Mouse (Mus musculus): ENCODE measurements around the gene Itprip. TPM values are rescaled to one million over a fixed set of nuclear protein-coding genes. Genes with fewer than 3 reads are reported as not detected.

Gene Itprip
- total and polyA plus RNA-seq, 2 experiments from 2014 or later: 3.1 to 6.6 TPM

DNA sequence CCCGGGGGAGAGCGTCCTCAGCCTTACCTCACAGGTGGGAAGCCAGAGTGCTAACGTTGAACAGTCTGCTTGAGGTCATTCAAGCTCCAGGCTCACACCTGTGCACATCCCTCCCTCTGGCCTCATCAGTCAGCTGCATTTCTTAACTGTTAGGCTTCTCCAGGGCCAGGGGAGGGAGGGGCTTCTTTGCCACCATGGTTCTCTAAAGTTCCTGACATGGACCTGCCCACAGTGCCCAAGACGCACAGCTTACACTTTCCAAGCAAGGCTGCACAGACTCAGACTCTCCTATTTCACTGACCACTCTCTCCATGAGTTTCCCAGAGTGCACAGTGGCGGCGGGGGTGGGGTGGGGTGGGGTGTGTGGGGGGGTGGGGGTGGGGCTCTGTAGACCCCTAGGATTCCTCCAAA lies 10.1 kb downstream of the Itprip start:
- TF ChIP-seq CTCF (IDR thresholded peaks at IDR 0.05; ENCODE audit: low read depth): no peak
- ATAC-seq: peak; percentile 54
- Histone ChIP-seq H3K4me1 (ENCODE audit: insufficient read depth, low read length) (no peaks in the 10 kb centered on the region), H3K36me3 (ENCODE audit: insufficient read depth, low read length) (no peaks in the 10 kb centered on the region), H3K9ac (replicated peaks; ENCODE audit: low read length) (no peak overlapping the region), H3K4me3 (ENCODE audit: low read length) (no peak overlapping the region), H3K27me3 (ENCODE audit: insufficient read depth, low read length) (no peaks in the 10 kb centered on the region), H3K4me2 (ENCODE audit: low read depth, low read length) (peak overlapping the region; percentile 44), H3K27ac (no peak overlapping the region), H3K9me3 (ENCODE audit: low read length) (no peaks in the 10 kb centered on the region)
- 24% methylated on average over 6 of the region's 6 CpGs for WGBS
- DNase-seq (ENCODE audit: low spot score): no peak

DNA sequence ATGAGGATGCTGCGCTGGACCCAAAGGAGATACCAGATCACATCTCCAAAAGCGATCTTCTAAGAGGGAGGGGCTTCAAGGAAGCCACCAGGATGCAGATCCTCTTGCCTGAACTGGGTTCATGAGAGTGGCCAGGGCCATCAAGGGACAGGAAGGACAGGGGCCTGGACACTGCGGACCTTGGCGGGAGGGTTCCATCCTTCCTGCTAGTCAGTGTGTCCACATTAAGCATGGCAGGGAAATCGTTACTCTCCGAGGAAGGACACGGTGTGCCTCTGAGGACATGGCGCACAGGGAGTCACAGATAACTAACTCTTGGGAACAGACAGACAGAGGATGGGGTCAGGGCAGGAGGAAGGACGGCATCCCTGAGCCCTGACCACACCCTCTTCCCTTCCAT lies 11.5 kb downstream of the Itprip start:
- H3K27ac ChIP-seq: no peak overlapping the region
- no peaks in the 10 kb centered on the region for H3K27me3 ChIP-seq (ENCODE audit: insufficient read depth, low read length)
- DNase-seq (ENCODE audit: low spot score) (no peak), ATAC-seq (no peak)
- H3K36me3 ChIP-seq (ENCODE audit: insufficient read depth, low read length): no peaks in the 10 kb centered on the region
- H3K4me3 ChIP-seq (ENCODE audit: low read length): no peak overlapping the region
- no peak for TF ChIP-seq CTCF (IDR thresholded peaks at IDR 0.05; ENCODE audit: low read depth)
- peaks cover 7% of the 10 kb centered on the region; the same call in 1 of the 2 replicates for H3K4me1 ChIP-seq (ENCODE audit: insufficient read depth, low read length)
- no peak overlapping the region for H3K4me2 ChIP-seq (ENCODE audit: low read depth, low read length)
- no peaks in the 10 kb centered on the region for H3K9me3 ChIP-seq (ENCODE audit: low read length)
- no peak overlapping the region for H3K9ac ChIP-seq (replicated peaks; ENCODE audit: low read length)
- 92% methylated on average over 9 of the region's 9 CpGs for WGBS

DNA sequence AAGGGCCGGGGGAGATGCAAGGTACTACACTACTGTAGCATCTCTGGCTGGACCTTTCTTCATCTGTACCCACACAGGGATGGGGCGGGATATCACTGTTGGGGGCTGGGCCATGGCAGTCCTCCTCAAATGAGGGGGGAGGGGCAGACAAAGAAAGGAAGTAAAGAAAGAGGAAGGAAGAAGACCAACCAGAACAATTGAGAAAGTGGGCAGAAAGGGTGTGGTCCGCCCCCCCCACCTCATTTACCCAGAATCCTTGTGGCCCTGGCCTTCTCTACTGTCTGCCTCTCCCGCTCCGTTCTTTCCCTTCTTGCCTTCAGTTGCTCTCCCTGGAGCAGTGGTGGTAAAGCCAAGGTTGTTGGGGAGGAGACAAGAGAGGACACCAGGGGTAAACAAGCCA lies 13.5 kb downstream of the Itprip start:
- Histone ChIP-seq H3K27ac (no peak overlapping the region), H3K4me2 (ENCODE audit: low read depth, low read length) (no peak overlapping the region), H3K9me3 (ENCODE audit: low read length) (no peaks in the 10 kb centered on the region), H3K36me3 (ENCODE audit: insufficient read depth, low read length) (no peaks in the 10 kb centered on the region), H3K4me3 (ENCODE audit: low read length) (no peak overlapping the region), H3K9ac (replicated peaks; ENCODE audit: low read length) (no peak overlapping the region), H3K27me3 (ENCODE audit: insufficient read depth, low read length) (no peaks in the 10 kb centered on the region), H3K4me1 (ENCODE audit: insufficient read depth, low read length) (peaks cover 7% of the 10 kb centered on the region; the same call in 1 of the 2 replicates)
- no peak for ATAC-seq
- DNase-seq (ENCODE audit: low spot score): no peak
- TF ChIP-seq CTCF (IDR thresholded peaks at IDR 0.05; ENCODE audit: low read depth): no peak
- 91% methylated on average over 5 of the region's 5 CpGs for WGBS

DNA sequence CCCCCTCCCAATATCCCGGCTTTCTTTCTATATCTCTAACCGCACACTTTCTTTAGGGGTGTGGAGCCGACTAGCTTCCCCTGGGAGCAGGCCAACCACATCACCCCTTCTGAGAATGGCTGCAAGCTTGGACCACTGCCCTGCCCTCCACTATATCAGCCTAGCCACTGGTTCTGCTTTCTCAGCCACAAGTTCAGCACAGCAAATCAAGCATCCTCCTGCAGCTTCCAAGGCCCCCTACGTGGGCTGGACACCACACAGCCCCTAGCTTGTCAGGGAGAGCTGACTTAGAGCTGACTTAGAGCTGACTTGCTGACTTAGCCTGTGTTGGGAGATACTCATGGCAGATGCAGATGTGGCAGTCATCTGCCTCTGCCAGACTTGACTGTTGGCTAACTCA lies 14.0 kb downstream of the Itprip start:
- no peak overlapping the region for H3K4me2 ChIP-seq (ENCODE audit: low read depth, low read length)
- no peaks in the 10 kb centered on the region for H3K9me3 ChIP-seq (ENCODE audit: low read length)
- no peaks in the 10 kb centered on the region for H3K36me3 ChIP-seq (ENCODE audit: insufficient read depth, low read length)
- 83% methylated on average over 4 of the region's 4 CpGs for WGBS
- H3K4me3 ChIP-seq (ENCODE audit: low read length): no peak overlapping the region
- H3K9ac ChIP-seq (replicated peaks; ENCODE audit: low read length): no peak overlapping the region
- no peak for TF ChIP-seq CTCF (IDR thresholded peaks at IDR 0.05; ENCODE audit: low read depth)
- H3K27ac ChIP-seq: no peak overlapping the region; the same call in 1 of the 2 replicates
- peaks cover 7% of the 10 kb centered on the region; the same call in 1 of the 2 replicates for H3K4me1 ChIP-seq (ENCODE audit: insufficient read depth, low read length)
- no peaks in the 10 kb centered on the region for H3K27me3 ChIP-seq (ENCODE audit: insufficient read depth, low read length)
- ATAC-seq: no peak
- no peak for DNase-seq (ENCODE audit: low spot score)

DNA sequence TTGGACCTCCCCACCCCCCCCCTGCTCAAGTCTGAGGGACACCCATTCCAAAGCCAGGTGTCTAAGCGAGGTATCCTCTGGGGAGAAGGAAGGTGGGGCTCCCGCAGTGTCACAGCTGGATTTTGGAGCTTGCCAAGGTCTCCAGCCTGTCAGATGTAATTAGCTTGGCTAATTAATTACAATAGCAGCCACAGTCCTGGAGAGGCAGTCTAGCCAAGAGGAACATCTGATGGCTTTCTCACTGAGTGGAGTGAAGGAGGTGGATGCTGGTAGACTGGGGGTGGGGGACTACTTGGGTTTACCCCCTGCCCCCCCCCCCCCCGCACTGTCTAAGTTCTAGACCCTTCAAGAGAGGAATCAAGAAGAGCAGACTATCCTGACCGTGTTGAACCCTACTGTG lies 15.4 kb downstream of the Itprip start:
- Histone ChIP-seq H3K36me3 (ENCODE audit: insufficient read depth, low read length) (no peaks in the 10 kb centered on the region), H3K4me3 (ENCODE audit: low read length) (no peak overlapping the region), H3K27ac (no peak overlapping the region), H3K27me3 (ENCODE audit: insufficient read depth, low read length) (no peaks in the 10 kb centered on the region), H3K4me2 (ENCODE audit: low read depth, low read length) (no peak overlapping the region), H3K9me3 (ENCODE audit: low read length) (no peaks in the 10 kb centered on the region), H3K9ac (replicated peaks; ENCODE audit: low read length) (no peak overlapping the region), H3K4me1 (ENCODE audit: insufficient read depth, low read length) (peaks cover 7% of the 10 kb centered on the region; the same call in 1 of the 2 replicates)
- ATAC-seq: peak; percentile 54; the same call in 1 of the 2 replicates
- peak; percentile 42 for DNase-seq (ENCODE audit: low spot score)
- WGBS: 63% methylated on average over 4 of the region's 4 CpGs
- TF ChIP-seq CTCF (IDR thresholded peaks at IDR 0.05; ENCODE audit: low read depth): no peak; the same call in none of the 2 replicates

DNA sequence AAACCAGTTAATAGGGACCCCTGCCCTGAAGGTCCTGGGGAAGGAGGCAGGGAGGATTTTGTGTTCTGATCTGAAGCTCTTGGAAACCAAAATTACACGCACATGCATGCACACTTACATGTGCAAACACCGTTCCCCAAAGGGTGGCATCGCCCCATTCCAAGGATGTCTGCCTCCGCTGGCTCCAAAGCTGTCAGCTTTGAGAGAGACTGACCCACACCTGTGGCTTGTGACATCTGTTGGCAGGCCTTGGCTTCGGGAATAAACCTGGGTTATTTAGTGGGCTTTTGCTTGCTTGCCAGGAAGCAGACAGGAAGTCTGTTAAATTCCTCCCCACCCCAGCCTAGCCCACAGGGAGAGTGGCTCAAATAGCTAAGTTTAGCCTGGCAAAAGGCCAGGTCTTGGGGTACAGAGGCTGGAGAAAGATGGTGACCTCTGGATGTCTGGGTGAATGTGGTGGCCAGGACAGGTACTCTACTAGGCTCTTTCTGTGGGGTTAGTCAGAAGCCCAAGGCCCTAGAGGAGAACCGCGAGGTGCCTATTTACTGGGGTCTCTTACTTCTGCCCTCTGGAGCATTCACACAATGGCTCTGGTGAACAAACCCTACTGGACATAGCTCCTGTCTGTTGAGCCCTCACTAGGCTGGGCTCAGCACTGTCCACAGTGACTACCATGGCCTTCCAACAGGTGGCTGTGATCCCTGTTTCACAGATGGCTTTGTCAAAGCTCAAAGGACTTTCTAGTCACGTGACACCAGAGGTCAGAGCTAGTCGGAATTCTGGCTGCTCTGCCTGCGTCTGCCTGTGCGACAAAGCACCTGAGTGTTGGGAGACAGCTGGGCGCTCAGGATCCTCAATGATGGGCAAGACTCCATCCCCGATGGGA lies 16.5 kb downstream of the Itprip start:
- ATAC-seq (no peak), DNase-seq (ENCODE audit: low spot score) (peak; percentile 18)
- TF ChIP-seq CTCF (IDR thresholded peaks at IDR 0.05; ENCODE audit: low read depth): no peak
- Histone ChIP-seq H3K4me3 (ENCODE audit: low read length) (no peak overlapping the region), H3K9ac (replicated peaks; ENCODE audit: low read length) (no peak overlapping the region), H3K9me3 (ENCODE audit: low read length) (no peaks in the 10 kb centered on the region), H3K27ac (no peak overlapping the region), H3K36me3 (ENCODE audit: insufficient read depth, low read length) (no peaks in the 10 kb centered on the region), H3K27me3 (ENCODE audit: insufficient read depth, low read length) (no peaks in the 10 kb centered on the region), H3K4me1 (ENCODE audit: insufficient read depth, low read length) (peaks cover 7% of the 10 kb centered on the region; the same call in 1 of the 2 replicates), H3K4me2 (ENCODE audit: low read depth, low read length) (no peak overlapping the region)
- WGBS: 58% methylated on average over 13 of the region's 13 CpGs

DNA sequence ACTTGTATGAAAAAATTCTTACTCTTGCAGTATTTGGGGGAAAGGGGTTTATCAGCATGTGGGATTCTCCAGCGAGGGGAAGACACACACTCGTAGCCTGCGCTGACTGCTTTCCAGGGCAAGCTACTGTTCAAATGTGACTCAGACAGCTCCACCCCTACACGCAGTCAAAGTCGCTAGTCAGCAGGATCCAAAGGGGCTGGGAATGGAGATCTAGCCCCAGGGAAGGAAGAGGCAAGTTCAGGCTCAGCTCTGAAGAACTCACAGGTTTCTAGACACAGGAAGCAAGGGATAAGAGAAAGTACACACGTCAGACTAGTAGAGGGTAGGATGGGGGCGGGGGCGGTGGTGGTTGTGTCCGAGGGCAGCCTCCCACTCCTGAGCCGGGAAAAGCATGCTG lies 18.5 kb downstream of the Itprip start:
- no peak overlapping the region for H3K9ac ChIP-seq (replicated peaks; ENCODE audit: low read length)
- H3K27me3 ChIP-seq (ENCODE audit: insufficient read depth, low read length): no peaks in the 10 kb centered on the region
- no peak for TF ChIP-seq CTCF (IDR thresholded peaks at IDR 0.05; ENCODE audit: low read depth)
- peaks cover 7% of the 10 kb centered on the region; the same call in 1 of the 2 replicates for H3K4me1 ChIP-seq (ENCODE audit: insufficient read depth, low read length)
- no peak for ATAC-seq
- DNase-seq (ENCODE audit: low spot score): no peak
- 81% methylated on average over 10 of the region's 10 CpGs for WGBS
- H3K36me3 ChIP-seq (ENCODE audit: insufficient read depth, low read length): no peaks in the 10 kb centered on the region
- H3K4me2 ChIP-seq (ENCODE audit: low read depth, low read length): no peak overlapping the region
- H3K9me3 ChIP-seq (ENCODE audit: low read length): no peaks in the 10 kb centered on the region
- no peak overlapping the region for H3K27ac ChIP-seq
- H3K4me3 ChIP-seq (ENCODE audit: low read length): no peak overlapping the region

Data from hindbrain, postnatal 0 days (tissue).